Mouse (Mus musculus) kidney, embryonic 15.5 days (tissue): Measurements from ENCODE around the gene Selenov. TPM values are rescaled to one million over a fixed set of nuclear protein-coding genes. Genes with fewer than 3 reads are reported as not detected.

Experiments used
- ATAC-seq: fragments of 200-750 bp; cut with Nextera tagmentation; replicated peaks from 2 replicates; pipeline ENCODE4 v1.8.0; 2017; ENCODE audit warnings: moderate TSS enrichment; ENCODE audit not compliant: low FRiP score
- H3K27ac ChIP-seq: fragments of 300-500 bp; sonication (generic); 2 replicates; pipeline ENCODE4 v1.5.1; 2015; ENCODE audit warnings: mild to moderate bottlenecking, inconsistent platforms
- H3K27me3 ChIP-seq: fragments of 300-500 bp; sonication (generic); 2 replicates; pipeline ENCODE4 v1.6.1; 2015; ENCODE audit warnings: inconsistent platforms
- H3K36me3 ChIP-seq: fragments of 300-500 bp; sonication (generic); 2 replicates; pipeline ENCODE4 v1.6.1; 2015; ENCODE audit warnings: inconsistent platforms
- H3K4me1 ChIP-seq: fragments of 300-500 bp; sonication (generic); 2 replicates; pipeline ENCODE4 v1.6.1; 2015; ENCODE audit warnings: inconsistent platforms
- H3K4me2 ChIP-seq: fragments of 300-500 bp; sonication (generic); 2 replicates; pipeline ENCODE4 v1.6.1; 2015; ENCODE audit warnings: moderate library complexity, mild to moderate bottlenecking, inconsistent platforms
- H3K4me3 ChIP-seq: fragments of 300-500 bp; sonication (generic); replicated peaks from 2 replicates; pipeline ENCODE4 v1.5.1; 2015; ENCODE audit warnings: mild to moderate bottlenecking, inconsistent platforms
- H3K9ac ChIP-seq: fragments of 300-500 bp; sonication (generic); 2 replicates; pipeline ENCODE4 v1.6.1; 2015; ENCODE audit warnings: mild to moderate bottlenecking, inconsistent platforms
- H3K9me3 ChIP-seq: fragments of 300-500 bp; sonication (generic); replicated peaks from 2 replicates; pipeline ENCODE4 v1.6.1; 2016; ENCODE audit warnings: inconsistent platforms
- WGBS: fragments of 180-500 bp; shearing (Covaris S2); methylation state at CpG from one replicate; pipeline ENCODE4 v1.1.7; 2015; ENCODE audit warnings: mixed read lengths; 5-methylcytosine and 5-hydroxymethylcytosine counted together
- polyA plus RNA-seq: library from polyadenylated mRNA; unstranded; fragments of >200 nt; fragmentation: Nextera tagmentation; extraction: Ambion mirVana; gene quantifications from 2 replicates; pipeline ENCODE4 v1.2.1, GENCODE M21; 2015

The Selenov gene
- polyA plus RNA-seq = 0.42 and 0.57 TPM in 2 replicates

DNA sequence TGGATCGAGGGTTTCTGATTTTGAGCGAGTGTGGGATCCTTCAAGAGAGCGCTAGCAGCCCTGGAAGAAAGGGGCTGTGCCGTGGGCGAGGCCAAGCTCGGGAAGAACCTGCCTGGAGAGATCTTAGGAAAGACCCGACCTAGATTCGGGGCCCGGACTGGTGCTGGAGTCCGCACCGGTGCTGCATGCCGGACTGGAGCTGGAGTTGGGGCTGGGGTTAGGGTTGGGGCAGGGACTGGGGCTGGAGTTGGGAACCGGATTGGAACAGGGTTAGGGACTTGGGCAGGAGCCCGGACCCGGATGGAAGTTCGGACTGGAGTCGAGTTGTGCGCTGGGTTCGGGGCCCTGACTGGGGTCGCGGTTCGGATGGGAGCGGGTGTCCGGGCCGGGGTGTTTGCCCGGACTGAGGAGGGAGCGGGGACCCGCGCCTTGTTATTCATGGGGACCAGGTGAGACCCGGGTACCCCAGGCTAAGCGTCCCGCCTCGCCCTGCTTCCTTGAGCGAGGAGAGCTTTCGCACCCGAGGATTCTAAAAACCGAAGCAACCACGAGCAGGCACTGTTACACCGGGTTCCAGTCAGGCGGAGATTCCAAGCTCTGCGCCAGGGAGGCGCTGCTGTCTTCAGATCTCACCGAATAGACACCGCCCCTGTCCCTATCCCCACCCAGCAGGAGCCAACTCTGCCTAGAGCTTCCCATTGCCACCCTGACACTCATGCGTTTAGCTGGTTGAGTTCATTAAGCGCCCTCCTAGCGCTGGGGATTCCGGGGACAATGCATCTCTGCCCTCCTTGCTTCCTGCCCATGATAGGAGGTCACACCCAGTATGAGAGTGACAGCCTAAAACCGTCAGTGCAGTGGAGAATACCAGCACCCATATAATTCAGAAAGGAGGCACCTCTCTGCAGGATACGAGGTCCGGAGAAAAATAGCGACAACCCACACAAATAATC lies at the start of gene Selenov:
Gene Selenov (minus strand): TSS at position 549 of the 953 bp plus-strand sequence.
- H3K36me3 ChIP-seq = no peaks in the 10 kb centered on the region

DNA sequence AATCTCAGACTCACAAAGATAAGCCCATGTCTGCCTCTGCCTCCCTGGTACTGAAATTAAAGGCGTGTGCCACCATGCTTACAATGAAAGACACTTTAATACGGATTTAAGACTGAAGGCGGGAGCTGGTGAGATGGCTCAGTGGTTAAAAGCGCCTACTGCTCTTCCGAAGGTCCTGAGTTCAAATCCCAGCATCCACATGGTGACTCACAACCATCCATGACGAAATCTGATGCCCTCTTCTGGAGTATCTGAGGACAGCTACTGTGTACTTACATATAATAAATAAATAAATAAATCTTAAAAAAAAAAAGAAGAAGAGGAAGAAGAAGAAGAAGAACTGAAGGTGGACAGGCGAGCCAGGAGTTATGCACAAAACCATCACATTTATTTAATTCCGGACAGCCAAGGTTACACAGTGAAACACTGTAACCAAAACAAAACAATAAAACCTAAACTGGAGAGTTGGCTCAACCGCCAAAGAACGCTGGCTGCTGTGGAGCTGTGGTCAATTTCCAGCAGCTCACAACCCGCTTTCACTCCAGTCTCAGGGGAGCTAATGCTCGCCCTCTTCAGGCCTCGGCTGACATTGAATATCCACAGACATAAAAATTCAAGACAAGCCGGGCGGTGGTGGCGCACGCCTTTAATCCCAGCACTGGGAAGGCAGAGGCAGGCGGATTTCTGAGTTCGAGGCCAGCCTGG lies 48.4 kb upstream of the Selenov start:
- peaks cover 6% of the 10 kb centered on the region for H3K36me3 ChIP-seq
- H3K9me3 ChIP-seq = no peaks in the 10 kb centered on the region
- H3K4me1 ChIP-seq = peaks cover 37% of the 10 kb centered on the region
- H3K4me3 ChIP-seq = peak overlapping the region; percentile 84
- H3K27me3 ChIP-seq = no peaks in the 10 kb centered on the region
- peak overlapping the region; percentile 55 for H3K9ac ChIP-seq
- ATAC-seq = no peak
- H3K4me2 ChIP-seq = peak overlapping the region; percentile 74
- WGBS = 73% methylated on average over 19 of the region's 19 CpGs
- peak overlapping the region; percentile 95 for H3K27ac ChIP-seq

More for the DNA sequence above, at the start of gene Selenov:
- Histone ChIP-seq H3K9me3 (no peaks in the 10 kb centered on the region), H3K27me3 (peaks cover 89% of the 10 kb centered on the region), H3K4me1 (peaks cover 23% of the 10 kb centered on the region), H3K27ac (no peak within 1 kb of the TSS), H3K9ac (peak within 1 kb of the TSS; percentile 12), H3K4me2 (peak within 1 kb of the TSS; percentile 62), H3K4me3 (peak within 1 kb of the TSS; percentile 36)
- peak; percentile 67 for ATAC-seq
- WGBS = 2% methylated on average over 52 of the region's 52 CpGs

DNA sequence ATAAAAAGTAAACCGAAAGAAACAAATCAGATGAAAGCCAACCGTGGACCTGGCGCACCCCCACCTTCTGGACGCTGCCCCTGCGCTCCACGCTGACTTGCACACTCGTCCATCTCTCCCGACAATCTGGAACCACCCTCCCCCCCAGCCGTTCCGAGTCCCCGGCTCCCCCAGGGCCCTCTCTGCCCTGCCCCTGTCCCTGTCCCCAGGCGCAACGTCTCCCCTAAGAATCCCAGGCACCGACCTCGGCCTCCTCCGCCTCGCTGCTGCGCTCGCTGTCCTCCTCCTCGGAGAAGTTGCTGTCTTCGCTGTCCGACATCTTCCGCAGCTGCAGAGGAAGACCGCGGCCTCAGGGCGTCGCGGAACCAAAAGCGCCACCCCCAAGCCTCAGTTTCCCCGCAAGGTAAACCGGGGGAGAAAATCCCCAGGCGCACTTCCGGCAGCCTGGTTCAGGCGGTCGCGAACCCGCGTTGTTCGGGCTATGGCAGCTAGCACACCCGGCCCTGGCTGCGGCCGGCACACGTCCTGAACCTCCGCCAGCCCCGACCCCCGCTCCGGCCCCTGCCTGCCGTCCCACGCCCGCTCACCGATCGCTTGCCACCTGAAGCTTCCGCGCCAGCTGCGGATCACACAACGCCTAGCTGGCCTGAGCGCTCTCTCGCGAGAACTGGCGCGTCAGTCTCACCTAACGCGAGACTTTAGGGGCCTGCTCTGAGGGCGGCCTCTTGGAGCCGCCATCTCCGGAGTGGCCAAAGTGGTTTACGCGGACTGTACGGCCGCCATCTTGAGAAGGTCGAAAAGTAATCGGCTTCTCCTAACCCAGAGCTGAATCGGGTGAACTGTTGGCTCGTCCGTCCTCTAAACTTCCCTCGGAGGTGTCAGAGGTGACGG lies 47.4 kb upstream of the Selenov start, which contains the start of gene Supt5:
Gene Supt5 (minus strand): TSS at position 639 of the 891 bp plus-strand sequence.
- H3K9me3 ChIP-seq = no peaks in the 10 kb centered on the region
- H3K4me1 ChIP-seq = peaks cover 37% of the 10 kb centered on the region
- peak within 1 kb of the TSS; percentile 84 for H3K4me3 ChIP-seq
- peak within 1 kb of the TSS; percentile 95 for H3K27ac ChIP-seq
- no peaks in the 10 kb centered on the region for H3K27me3 ChIP-seq
- peak; percentile 97 for ATAC-seq
- peak within 1 kb of the TSS; percentile 74 for H3K4me2 ChIP-seq
- H3K36me3 ChIP-seq = peaks cover 6% of the 10 kb centered on the region
- H3K9ac ChIP-seq = peak within 1 kb of the TSS; percentile 97
- WGBS = under 1% methylated on average over 77 of the region's 77 CpGs

DNA sequence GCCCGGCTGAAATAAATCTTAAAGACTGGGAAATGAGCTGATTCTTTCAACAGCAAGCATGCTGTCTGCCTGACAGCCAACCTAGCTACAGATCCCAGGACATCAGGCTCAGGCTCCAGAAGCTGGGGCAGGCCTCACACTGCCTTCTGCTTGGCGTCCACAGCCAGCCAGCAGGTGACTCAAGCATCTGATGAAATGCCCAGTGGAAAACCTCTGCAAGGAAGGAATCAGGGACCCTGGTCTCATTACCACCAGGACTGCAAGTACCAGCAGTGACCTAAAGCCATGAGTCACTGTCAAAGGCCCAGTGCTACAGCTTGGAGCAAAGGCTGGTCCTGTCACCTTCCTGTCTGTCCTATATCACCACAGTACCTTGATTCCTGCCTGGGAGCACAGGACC lies 44.5 kb upstream of the Selenov start:
- peaks cover 21% of the 10 kb centered on the region for H3K4me1 ChIP-seq
- no peak overlapping the region for H3K9ac ChIP-seq
- no peaks in the 10 kb centered on the region for H3K27me3 ChIP-seq
- no peak for ATAC-seq
- H3K9me3 ChIP-seq = no peaks in the 10 kb centered on the region
- no peak overlapping the region for H3K4me3 ChIP-seq
- H3K36me3 ChIP-seq = peaks cover 25% of the 10 kb centered on the region
- H3K27ac ChIP-seq = no peak overlapping the region
- no peak overlapping the region for H3K4me2 ChIP-seq
- WGBS = 87% methylated on average over 2 of the region's 2 CpGs

DNA sequence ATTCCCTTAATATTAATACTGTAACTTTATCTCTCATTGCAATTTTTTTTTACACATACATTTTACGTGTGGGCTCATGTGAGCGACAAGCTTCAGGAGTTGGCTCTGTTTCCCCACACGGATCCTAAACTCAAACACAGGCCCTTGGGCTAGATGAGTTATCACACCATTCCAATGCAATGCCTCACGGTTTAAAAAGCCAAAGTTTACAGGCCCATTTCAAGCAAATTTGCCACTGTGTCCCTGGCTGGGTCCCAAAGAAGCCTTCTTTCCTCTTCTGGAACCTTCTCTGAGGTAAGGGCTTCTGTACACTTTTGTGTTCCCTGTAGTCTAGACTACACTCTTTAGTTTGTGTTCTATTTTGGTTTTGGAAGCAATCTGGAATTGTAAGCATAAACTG lies 43.5 kb upstream of the Selenov start:
- WGBS = 85% methylated on average over 4 of the region's 4 CpGs
- peaks cover 18% of the 10 kb centered on the region for H3K4me1 ChIP-seq
- H3K27me3 ChIP-seq = no peaks in the 10 kb centered on the region
- no peak overlapping the region for H3K27ac ChIP-seq
- H3K36me3 ChIP-seq = peaks cover 35% of the 10 kb centered on the region
- no peak overlapping the region for H3K9ac ChIP-seq
- no peak overlapping the region for H3K4me3 ChIP-seq
- no peak overlapping the region for H3K4me2 ChIP-seq
- no peak for ATAC-seq
- no peaks in the 10 kb centered on the region for H3K9me3 ChIP-seq

DNA sequence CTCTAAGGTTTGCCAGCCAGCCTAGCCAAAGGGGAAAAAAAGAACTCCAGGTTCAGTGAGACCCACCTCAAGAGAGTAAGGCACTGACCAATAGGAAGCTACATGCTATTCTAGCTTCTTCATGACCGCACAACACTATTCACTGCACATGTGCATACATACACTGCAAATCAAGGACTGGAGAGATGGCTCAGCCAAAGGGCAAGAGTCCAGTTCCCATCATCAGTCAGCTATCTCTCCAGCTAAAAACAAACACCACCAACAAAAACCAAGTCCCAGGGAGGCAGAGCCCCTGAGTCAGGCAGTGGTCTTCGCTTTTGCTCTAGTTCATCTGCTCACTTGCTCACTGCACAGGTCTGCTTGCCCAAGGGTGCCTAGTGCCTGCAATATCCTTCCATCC lies 37.3 kb upstream of the Selenov start:
- 97% methylated on average over 2 of the region's 2 CpGs for WGBS

DNA sequence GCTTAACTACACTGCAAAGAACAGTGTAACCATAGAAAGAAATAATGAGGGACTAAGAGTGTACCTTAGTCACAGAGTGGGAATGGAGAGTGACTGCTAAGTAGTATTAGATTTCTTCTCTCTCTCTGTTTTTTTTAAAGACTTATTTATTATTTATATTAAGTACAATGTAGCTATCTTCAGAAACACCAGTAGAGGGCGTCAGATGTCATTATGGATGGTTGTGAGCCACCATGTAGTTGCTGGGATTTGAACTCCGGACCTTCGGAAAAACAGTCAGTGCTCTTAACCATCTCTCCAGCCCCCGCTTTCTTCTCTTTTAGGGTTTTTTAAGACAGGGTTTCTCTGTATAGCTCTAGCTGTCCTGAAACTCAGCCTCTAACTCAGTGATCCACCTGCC lies 35.5 kb upstream of the Selenov start:
- Histone ChIP-seq H3K4me3 (no peak overlapping the region), H3K27ac (no peak overlapping the region), H3K36me3 (peaks cover 99% of the 10 kb centered on the region), H3K4me2 (no peak overlapping the region), H3K4me1 (no peaks in the 10 kb centered on the region), H3K27me3 (no peaks in the 10 kb centered on the region), H3K9ac (no peak overlapping the region), H3K9me3 (no peaks in the 10 kb centered on the region)
- ATAC-seq = no peak
- WGBS = 80% methylated on average over 4 of the region's 4 CpGs

More for the DNA sequence above, 37.3 kb upstream of the Selenov start:
- Histone ChIP-seq H3K36me3 (peaks cover 90% of the 10 kb centered on the region), H3K27ac (no peak overlapping the region), H3K4me1 (no peaks in the 10 kb centered on the region), H3K4me3 (no peak overlapping the region), H3K9me3 (no peaks in the 10 kb centered on the region), H3K4me2 (no peak overlapping the region), H3K27me3 (no peaks in the 10 kb centered on the region), H3K9ac (no peak overlapping the region)
- no peak for ATAC-seq

DNA sequence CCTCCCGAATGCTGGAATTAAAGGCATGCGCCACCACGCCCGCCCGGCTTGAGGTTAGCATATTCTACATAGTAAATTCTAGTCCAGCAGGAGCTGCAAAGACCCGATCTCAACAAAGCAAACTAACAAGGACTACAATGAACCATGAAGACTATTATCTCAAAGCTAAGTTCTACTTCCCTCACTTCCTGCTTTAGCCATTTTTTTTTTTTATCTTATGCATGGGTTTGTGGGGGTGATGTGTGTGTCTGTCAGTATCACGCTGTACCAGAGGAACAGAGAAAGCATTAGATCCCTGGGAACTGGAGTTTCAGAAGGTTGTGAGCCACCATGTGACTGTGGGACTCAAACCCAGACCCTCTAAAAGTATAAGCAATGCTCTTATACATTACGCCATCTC lies 34.3 kb upstream of the Selenov start:
- H3K36me3 ChIP-seq = peaks cover 99% of the 10 kb centered on the region
- no peak for ATAC-seq
- no peak overlapping the region for H3K4me3 ChIP-seq
- 96% methylated on average over 8 of the region's 8 CpGs for WGBS
- no peaks in the 10 kb centered on the region for H3K9me3 ChIP-seq
- no peaks in the 10 kb centered on the region for H3K27me3 ChIP-seq
- H3K27ac ChIP-seq = no peak overlapping the region
- no peak overlapping the region for H3K9ac ChIP-seq
- H3K4me2 ChIP-seq = no peak overlapping the region
- H3K4me1 ChIP-seq = no peaks in the 10 kb centered on the region

DNA sequence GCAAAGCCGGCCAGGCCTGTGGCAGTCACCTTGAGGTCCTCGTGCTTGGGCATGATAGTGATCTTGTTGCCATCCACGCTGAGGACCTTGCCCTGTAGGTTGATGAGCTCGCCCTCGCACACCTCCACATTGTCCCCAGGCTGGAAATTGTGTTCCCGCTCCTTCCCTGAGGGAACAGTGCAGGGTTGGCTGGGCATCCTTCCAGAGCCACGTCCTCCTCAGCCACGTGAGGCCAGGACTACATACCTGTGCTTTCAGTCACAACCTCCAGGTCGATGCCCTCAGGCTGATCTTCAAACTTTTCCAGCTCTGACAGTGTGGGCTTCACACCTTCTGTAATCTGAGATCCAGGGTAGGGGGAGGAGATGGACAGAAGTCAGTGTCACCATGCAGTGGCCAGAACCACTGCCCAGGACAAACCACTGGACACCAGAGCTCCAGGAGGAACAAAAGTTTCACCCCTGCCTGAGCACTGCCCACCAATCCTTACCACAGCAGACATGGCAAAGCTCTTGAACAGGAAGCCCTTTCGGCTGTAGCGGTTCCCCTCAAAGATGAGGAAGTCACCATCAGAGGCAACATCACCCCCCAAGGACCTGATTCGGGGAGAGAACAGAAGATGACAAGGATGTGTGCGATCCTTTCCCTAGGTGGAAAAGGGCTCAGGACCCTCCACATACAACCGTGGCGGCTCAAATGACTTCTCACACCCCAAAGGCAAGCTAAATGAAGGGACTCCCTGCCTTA lies 31.2 kb upstream of the Selenov start:
- no peaks in the 10 kb centered on the region for H3K27me3 ChIP-seq
- no peak for ATAC-seq
- no peak overlapping the region for H3K27ac ChIP-seq
- no peaks in the 10 kb centered on the region for H3K4me1 ChIP-seq
- no peak overlapping the region for H3K4me2 ChIP-seq
- 91% methylated on average over 15 of the region's 15 CpGs for WGBS
- H3K36me3 ChIP-seq = peaks cover 99% of the 10 kb centered on the region
- H3K9me3 ChIP-seq = no peaks in the 10 kb centered on the region
- no peak overlapping the region for H3K4me3 ChIP-seq
- no peak overlapping the region for H3K9ac ChIP-seq

DNA sequence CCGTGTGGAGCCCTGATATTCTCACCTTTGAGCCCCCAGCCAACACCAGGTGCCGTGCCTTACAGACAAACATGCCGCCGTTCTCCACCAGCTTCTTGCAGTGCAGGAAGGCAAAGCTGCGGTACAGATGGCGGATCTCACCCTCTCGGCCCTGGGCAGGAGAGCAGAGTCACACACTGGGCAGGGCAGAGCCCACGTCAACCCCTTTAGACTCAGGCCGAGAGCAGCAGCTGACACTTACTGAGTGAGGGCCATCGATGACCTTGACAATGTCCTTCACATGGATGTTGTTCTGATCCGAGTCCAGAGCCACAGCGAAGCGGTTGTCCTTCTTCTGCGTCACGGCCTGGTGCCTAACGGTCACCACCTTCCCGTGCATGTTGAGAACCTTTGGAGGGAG lies 27.7 kb upstream of the Selenov start:
- Histone ChIP-seq H3K9me3 (no peaks in the 10 kb centered on the region), H3K4me1 (no peaks in the 10 kb centered on the region), H3K9ac (no peak overlapping the region), H3K4me2 (no peak overlapping the region), H3K36me3 (peaks cover 96% of the 10 kb centered on the region), H3K4me3 (no peak overlapping the region), H3K27me3 (no peaks in the 10 kb centered on the region), H3K27ac (no peak overlapping the region)
- 95% methylated on average over 17 of the region's 17 CpGs for WGBS
- ATAC-seq = no peak

DNA sequence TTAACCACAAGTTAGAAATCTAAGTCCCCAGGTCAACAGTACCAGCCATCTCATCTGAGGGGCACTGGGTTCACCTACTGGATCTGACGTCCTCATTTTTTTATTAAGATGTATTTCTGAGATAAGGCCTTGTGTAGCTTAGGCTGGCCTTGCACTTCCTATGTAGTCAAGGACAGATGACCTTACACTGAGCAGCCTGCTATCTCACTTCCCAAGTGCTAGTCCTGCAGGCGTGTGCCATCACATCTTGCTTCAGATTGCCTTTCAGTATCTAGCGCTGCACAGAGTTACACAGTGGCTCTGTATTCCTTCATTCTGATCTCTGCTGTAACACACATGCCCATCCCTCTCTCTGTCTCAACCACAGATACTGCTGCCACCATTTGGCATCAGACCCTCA lies 27.1 kb upstream of the Selenov start:
- H3K4me1 ChIP-seq = no peaks in the 10 kb centered on the region
- no peak overlapping the region for H3K4me2 ChIP-seq
- no peak for ATAC-seq
- H3K9me3 ChIP-seq = no peaks in the 10 kb centered on the region
- H3K36me3 ChIP-seq = peaks cover 89% of the 10 kb centered on the region
- H3K9ac ChIP-seq = no peak overlapping the region
- WGBS = 85% methylated on average over 3 of the region's 3 CpGs
- H3K27ac ChIP-seq = no peak overlapping the region
- H3K4me3 ChIP-seq = no peak overlapping the region
- H3K27me3 ChIP-seq = no peaks in the 10 kb centered on the region
